Mouse (Mus musculus): Measurements from ENCODE around the gene Ehmt2. TPM values are rescaled to one million over a fixed set of nuclear protein-coding genes. Genes with fewer than 3 reads are reported as not detected.
A peak's percentile ranks its signal among the peaks of the same experiment; 100 is the strongest.

The Ehmt2 gene
- polyA plus RNA-seq, 1 experiment, result 242 TPM

- H3K27ac ChIP-seq (ENCODE audit: insufficient read depth, low read depth, low read length), result no peak overlapping the region
- peak; percentile 94 for TF ChIP-seq CTCF (IDR thresholded peaks at IDR 0.05; ENCODE audit: extremely low read depth, insufficient read length, insufficient replicate concordance, low read depth, low read length)
- peak; percentile 27; the same call in 1 of the 2 replicates for TF ChIP-seq POLR2A (IDR thresholded peaks at IDR 0.05; ENCODE audit: low read depth, low read length)
- H3K27me3 ChIP-seq (ENCODE audit: control insufficient read depth, insufficient read depth, low read length), result no peaks in the 10 kb centered on the region
- WGBS, result 21% methylated on average over 5 of the region's 5 CpGs
- peaks cover 22% of the 10 kb centered on the region for H3K4me1 ChIP-seq (ENCODE audit: control insufficient read depth, insufficient read depth, insufficient read length, low read length)
- H3K36me3 ChIP-seq (ENCODE audit: control insufficient read depth, insufficient read depth, low read length), result peaks cover 61% of the 10 kb centered on the region
- H3K4me3 ChIP-seq (ENCODE audit: low read depth, low read length), result no peak overlapping the region
Measured at GRCm38 (mm10) chr17:34911945-34912351, 13.7 kb downstream of the Ehmt2 start.

- H3K27ac ChIP-seq (ENCODE audit: insufficient read depth, low read depth, low read length), result peak within 1 kb of the TSS; percentile 89
- peaks cover 44% of the 10 kb centered on the region for H3K36me3 ChIP-seq (ENCODE audit: control insufficient read depth, insufficient read depth, low read length)
- 18% methylated on average over 18 of the region's 18 CpGs for WGBS
- H3K4me3 ChIP-seq (ENCODE audit: low read depth, low read length), result peak within 1 kb of the TSS; percentile 61
- TF ChIP-seq POLR2A (IDR thresholded peaks at IDR 0.05; ENCODE audit: low read depth, low read length), result peak; percentile 73; the same call in 1 of the 2 replicates
- TF ChIP-seq CTCF (IDR thresholded peaks at IDR 0.05; ENCODE audit: extremely low read depth, insufficient read length, insufficient replicate concordance, low read depth, low read length), result no peak
- no peaks in the 10 kb centered on the region for H3K27me3 ChIP-seq (ENCODE audit: control insufficient read depth, insufficient read depth, low read length)
- H3K4me1 ChIP-seq (ENCODE audit: control insufficient read depth, insufficient read depth, insufficient read length, low read length), result peaks cover 29% of the 10 kb centered on the region
Measured at GRCm38 (mm10) chr17:34913930-34914665, 15.8 kb downstream of the Ehmt2 start, which contains the start of gene Slc44a4. Gene Slc44a4 (plus strand): TSS chr17:34914466.

GRCm38 (mm10) chr17:34915410-34915831 lies 17.2 kb downstream of the Ehmt2 start:
- TF ChIP-seq POLR2A (IDR thresholded peaks at IDR 0.05; ENCODE audit: low read depth, low read length) (no peak; the same call in 1 of the 2 replicates), CTCF (IDR thresholded peaks at IDR 0.05; ENCODE audit: extremely low read depth, insufficient read length, insufficient replicate concordance, low read depth, low read length) (peak; percentile 63; the same call in 1 of the 2 replicates)
- H3K4me3 ChIP-seq (ENCODE audit: low read depth, low read length), result peak overlapping the region; percentile 61
- no peaks in the 10 kb centered on the region for H3K27me3 ChIP-seq (ENCODE audit: control insufficient read depth, insufficient read depth, low read length)
- peaks cover 42% of the 10 kb centered on the region for H3K36me3 ChIP-seq (ENCODE audit: control insufficient read depth, insufficient read depth, low read length)
- WGBS, result 6% methylated on average over 11 of the region's 11 CpGs
- H3K4me1 ChIP-seq (ENCODE audit: control insufficient read depth, insufficient read depth, insufficient read length, low read length), result peaks cover 27% of the 10 kb centered on the region
- H3K27ac ChIP-seq (ENCODE audit: insufficient read depth, low read depth, low read length), result peak overlapping the region; percentile 89

GRCm38 (mm10) chr17:34916316-34916715 lies 18.0 kb downstream of the Ehmt2 start:
- peaks cover 35% of the 10 kb centered on the region for H3K36me3 ChIP-seq (ENCODE audit: control insufficient read depth, insufficient read depth, low read length)
- no peak overlapping the region for H3K27ac ChIP-seq (ENCODE audit: insufficient read depth, low read depth, low read length)
- TF ChIP-seq POLR2A (IDR thresholded peaks at IDR 0.05; ENCODE audit: low read depth, low read length), result no peak
- TF ChIP-seq CTCF (IDR thresholded peaks at IDR 0.05; ENCODE audit: extremely low read depth, insufficient read length, insufficient replicate concordance, low read depth, low read length), result no peak
- no peaks in the 10 kb centered on the region for H3K27me3 ChIP-seq (ENCODE audit: control insufficient read depth, insufficient read depth, low read length)
- H3K4me1 ChIP-seq (ENCODE audit: control insufficient read depth, insufficient read depth, insufficient read length, low read length), result peaks cover 20% of the 10 kb centered on the region
- 93% methylated on average over 5 of the region's 5 CpGs for WGBS
- H3K4me3 ChIP-seq (ENCODE audit: low read depth, low read length), result no peak overlapping the region

GRCm38 (mm10) chr17:34917188-34917587 lies 18.9 kb downstream of the Ehmt2 start:
- H3K27me3 ChIP-seq (ENCODE audit: control insufficient read depth, insufficient read depth, low read length), result no peaks in the 10 kb centered on the region
- peaks cover 29% of the 10 kb centered on the region for H3K36me3 ChIP-seq (ENCODE audit: control insufficient read depth, insufficient read depth, low read length)
- TF ChIP-seq CTCF (IDR thresholded peaks at IDR 0.05; ENCODE audit: extremely low read depth, insufficient read length, insufficient replicate concordance, low read depth, low read length) (no peak), POLR2A (IDR thresholded peaks at IDR 0.05; ENCODE audit: low read depth, low read length) (no peak)
- WGBS, result 72% methylated on average over 9 of the region's 9 CpGs
- H3K4me3 ChIP-seq (ENCODE audit: low read depth, low read length), result 0 out of 2 replicates have a peak overlapping the region, but pooled peaks have one; percentile 2
- H3K4me1 ChIP-seq (ENCODE audit: control insufficient read depth, insufficient read depth, insufficient read length, low read length), result peaks cover 14% of the 10 kb centered on the region
- peak overlapping the region; percentile 67 for H3K27ac ChIP-seq (ENCODE audit: insufficient read depth, low read depth, low read length)

- Histone ChIP-seq H3K4me1 (ENCODE audit: control insufficient read depth, insufficient read depth, insufficient read length, low read length) (peaks cover 2% of the 10 kb centered on the region; the same call in 1 of the 2 replicates), H3K4me3 (ENCODE audit: low read depth, low read length) (no peak overlapping the region), H3K36me3 (ENCODE audit: control insufficient read depth, insufficient read depth, low read length) (peaks cover 15% of the 10 kb centered on the region), H3K27me3 (ENCODE audit: control insufficient read depth, insufficient read depth, low read length) (no peaks in the 10 kb centered on the region), H3K27ac (ENCODE audit: insufficient read depth, low read depth, low read length) (no peak overlapping the region)
- WGBS, result 53% methylated on average over 6 of the region's 6 CpGs
- TF ChIP-seq CTCF (IDR thresholded peaks at IDR 0.05; ENCODE audit: extremely low read depth, insufficient read length, insufficient replicate concordance, low read depth, low read length) (peak; percentile 20; the same call in 1 of the 2 replicates), POLR2A (IDR thresholded peaks at IDR 0.05; ENCODE audit: low read depth, low read length) (no peak)
Measured at GRCm38 (mm10) chr17:34922939-34923338, 24.7 kb downstream of the Ehmt2 start.

- Histone ChIP-seq H3K4me3 (ENCODE audit: low read depth, low read length) (no peak overlapping the region), H3K27ac (ENCODE audit: insufficient read depth, low read depth, low read length) (no peak overlapping the region), H3K27me3 (ENCODE audit: control insufficient read depth, insufficient read depth, low read length) (no peaks in the 10 kb centered on the region), H3K4me1 (ENCODE audit: control insufficient read depth, insufficient read depth, insufficient read length, low read length) (no peaks in the 10 kb centered on the region), H3K36me3 (ENCODE audit: control insufficient read depth, insufficient read depth, low read length) (peaks cover 20% of the 10 kb centered on the region)
- WGBS, result 73% methylated on average over 5 of the region's 5 CpGs
- TF ChIP-seq POLR2A (IDR thresholded peaks at IDR 0.05; ENCODE audit: low read depth, low read length) (no peak), CTCF (IDR thresholded peaks at IDR 0.05; ENCODE audit: extremely low read depth, insufficient read length, insufficient replicate concordance, low read depth, low read length) (no peak)
Measured at GRCm38 (mm10) chr17:34924258-34924657, 26.0 kb downstream of the Ehmt2 start.
